Mouse (Mus musculus) liver, embryonic 14.5 days (tissue): ENCODE results near the gene Ikbkg. TPM values are rescaled to one million over a fixed set of nuclear protein-coding genes. Genes with fewer than 3 reads are reported as not detected.
A peak's percentile ranks its signal among the peaks of the same experiment; 100 is the strongest.

ENCODE experiments used
- ATAC-seq: fragments of 200-750 bp; cut with Nextera tagmentation; 2 replicates; pipeline ENCODE4 v1.8.0; 2017; ENCODE audit warnings: moderate number of reproducible peaks, mild to moderate bottlenecking, moderate library complexity; ENCODE audit not compliant: insufficient read depth
- DNase-seq, 3 experiments: peaks; one replicate each; pipeline ENCODE4 v3.0.0-alpha.2; 2012 to 2013; ENCODE audit warnings: low read depth in 3 of 3, low spot score in 3 of 3
- H3K27ac ChIP-seq: fragments of 300-500 bp; sonication (generic); 2 replicates; pipeline ENCODE4 v1.5.1; 2014; ENCODE audit warnings: moderate library complexity, mild to moderate bottlenecking, control low read depth, inconsistent platforms
- H3K27me3 ChIP-seq: fragments of 300-500 bp; sonication (generic); 2 replicates; pipeline ENCODE4 v1.6.1; 2014; ENCODE audit warnings: mild to moderate bottlenecking, low read length, moderate library complexity; ENCODE audit not compliant: control insufficient read depth, insufficient read depth
- H3K36me3 ChIP-seq: fragments of 300-500 bp; sonication (generic); replicated peaks from 2 replicates; pipeline ENCODE4 v1.6.1; 2014; ENCODE audit warnings: low read depth; ENCODE audit not compliant: control insufficient read depth, insufficient read depth
- H3K4me1 ChIP-seq, 2 experiments: fragments of 200-500 bp in 1 of 2; fragments of 300-500 bp in 1 of 2; sonication (generic) in 1 of 2; replicated peaks; 2 replicates each; pipeline ENCODE4 v1.6.1; 2012 to 2014; ENCODE audit warnings: antibody characterized with exemption in 1 of 2, inconsistent platforms in 1 of 2, low read length in 1 of 2; ENCODE audit not compliant: control insufficient read depth in 2 of 2, insufficient read depth in 2 of 2
- H3K4me2 ChIP-seq: fragments of 300-500 bp; sonication (generic); 2 replicates; pipeline ENCODE4 v1.6.1; 2014; ENCODE audit warnings: low read depth, mild to moderate bottlenecking, control low read depth, moderate library complexity
- H3K4me3 ChIP-seq, 2 experiments: fragments of 200-500 bp in 1 of 2; fragments of 300-500 bp in 1 of 2; sonication (generic) in 1 of 2; 2 replicates each; pipeline ENCODE4 v1.5.1; 2012 to 2014; ENCODE audit warnings: low read depth in 2 of 2, low read length in 2 of 2, mild to moderate bottlenecking in 2 of 2, control low read depth in 1 of 2, inconsistent platforms in 1 of 2, moderate library complexity in 1 of 2; ENCODE audit not compliant: insufficient read depth in 1 of 2
- H3K9ac ChIP-seq: fragments of 300-500 bp; sonication (generic); replicated peaks from 2 replicates; pipeline ENCODE4 v1.6.1; 2014; ENCODE audit warnings: mild to moderate bottlenecking, control low read depth, moderate library complexity
- H3K9me3 ChIP-seq: fragments of 300-500 bp; sonication (generic); 2 replicates; pipeline ENCODE4 v1.6.1; 2016; ENCODE audit warnings: low read length, mixed read lengths; ENCODE audit not compliant: control insufficient read depth
- CTCF ChIP-seq: IDR thresholded peaks from 2 replicates; pipeline ENCODE4 v1.5.1; 2016; ENCODE audit warnings: antibody characterized with exemption, low read depth, control low read depth
- EP300 ChIP-seq: IDR thresholded peaks from 2 replicates; pipeline ENCODE4 v1.6.1; 2016; ENCODE audit warnings: antibody characterized with exemption, low read depth
- WGBS: fragments of 180-500 bp; shearing (Covaris S2); extraction: QIAGEN DNeasy Blood & Tissue Kit; methylation state at CpG from one replicate; pipeline ENCODE4 v1.1.7; 2014; ENCODE audit not compliant: insufficient replicate concordance; 5-methylcytosine and 5-hydroxymethylcytosine counted together
- polyA plus RNA-seq, 2 experiments: library from polyadenylated mRNA; depleted of rRNA in 1 of 2; stranded (reverse) in 1 of 2; unstranded in 1 of 2; fragments of >200 nt; fragmentation: Nextera tagmentation in 1 of 2; extraction: Ambion mirVana in 1 of 2; gene quantifications; 2 replicates each; pipeline versions ENCODE4 v1.2.1 to v1.2.3; 2012 to 2014

Ikbkg gene
- polyA plus RNA-seq, 2 experiments, result 13.2 to 18.5 TPM

DNA sequence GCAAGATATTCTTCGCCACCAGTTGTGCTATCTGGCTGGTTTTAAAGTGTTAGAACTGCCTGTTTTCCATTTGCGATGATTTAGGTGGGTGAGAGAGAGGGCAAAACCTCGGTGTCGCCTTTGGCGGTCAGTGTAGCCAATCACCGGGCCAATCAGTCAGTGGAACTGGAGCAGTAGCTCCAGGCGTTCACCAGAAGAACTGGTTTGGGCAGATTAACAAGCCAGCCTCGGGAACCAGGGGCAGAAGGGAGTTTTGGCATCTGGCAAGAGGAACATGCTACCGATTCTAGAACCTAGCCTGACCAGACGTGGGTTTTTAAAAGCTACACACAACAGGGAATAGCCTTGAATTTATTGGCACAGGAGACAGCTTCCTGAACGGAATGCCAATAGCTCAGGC, 33.9 kb upstream of the Ikbkg start:
- Histone ChIP-seq H3K27ac (no peak overlapping the region), H3K4me2 (no peak overlapping the region), H3K4me3 (no peak overlapping the region), H3K36me3 (no peaks in the 10 kb centered on the region), H3K4me1 (no peaks in the 10 kb centered on the region), H3K27me3 (no peaks in the 10 kb centered on the region), H3K9me3 (no peaks in the 10 kb centered on the region), H3K9ac (no peak overlapping the region)
- ATAC-seq (no peak), DNase-seq (no peak)
- TF ChIP-seq EP300 (no peak), CTCF (no peak)
- WGBS, result 36% methylated on average over 11 of the region's 11 CpGs

- no peak for TF ChIP-seq EP300
- no peak for TF ChIP-seq CTCF
- Histone ChIP-seq H3K27ac (no peak overlapping the region), H3K4me1 (peaks cover 3 to 12% of the 10 kb centered on the region in 2 experiments; a peak in 3 of 4 replicates), H3K4me2 (peak overlapping the region; percentile 71), H3K9ac (peak overlapping the region; percentile 86), H3K36me3 (no peaks in the 10 kb centered on the region), H3K4me3 (peak overlapping the region; percentile 72 to 87), H3K27me3 (no peaks in the 10 kb centered on the region), H3K9me3 (no peaks in the 10 kb centered on the region)
- WGBS, result 49% methylated on average over 10 of the region's 10 CpGs
- ATAC-seq (no peak), DNase-seq (no peak)
Observed at GRCm38 (mm10) chrX:74367512-74367911, 25.6 kb upstream of the Ikbkg start.

DNA sequence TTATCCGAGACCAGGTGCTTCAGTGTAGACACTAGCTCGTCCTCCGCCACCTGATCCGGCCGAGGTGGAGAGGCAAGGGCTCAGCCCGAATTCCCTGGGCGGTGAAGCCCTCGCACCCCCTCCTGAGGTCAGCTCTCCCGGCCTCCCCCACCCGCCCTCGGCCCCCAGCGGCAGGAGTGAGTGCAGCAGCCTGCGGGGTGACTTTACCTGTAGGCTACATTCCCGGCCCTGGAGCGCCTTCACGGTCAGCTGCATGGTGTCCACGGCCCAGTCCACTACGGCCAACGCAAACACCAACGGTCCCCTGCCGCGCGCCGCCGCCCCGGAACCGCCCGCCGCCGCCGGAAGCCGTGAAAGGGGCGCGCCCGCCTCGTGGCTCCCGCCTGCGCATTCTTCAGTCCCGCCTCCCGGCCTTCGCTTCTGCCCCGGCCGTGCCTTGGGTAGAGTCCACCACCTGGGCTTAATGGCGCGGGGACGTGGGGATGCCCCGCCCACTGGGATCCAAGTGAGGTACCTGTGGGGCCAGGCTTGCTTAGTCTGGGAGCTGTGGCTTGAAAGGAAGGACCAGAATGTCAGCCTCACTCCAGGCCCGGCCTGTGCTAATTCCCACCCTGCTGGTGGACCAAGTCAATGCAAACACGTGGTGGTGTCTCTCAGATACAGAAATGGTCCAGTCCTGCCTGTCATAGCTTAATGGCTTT, 24.7 kb upstream of the Ikbkg start:
- no peaks in the 10 kb centered on the region for H3K9me3 ChIP-seq
- peaks cover 3 to 16% of the 10 kb centered on the region in 2 experiments; a peak in 3 of 4 replicates for H3K4me1 ChIP-seq
- peak in 1 of 3 experiments; percentile 37 for DNase-seq
- H3K36me3 ChIP-seq, result no peaks in the 10 kb centered on the region
- no peaks in the 10 kb centered on the region for H3K27me3 ChIP-seq
- peak overlapping the region; percentile 27 for H3K27ac ChIP-seq
- ATAC-seq, result peak; percentile 75
- peak overlapping the region; percentile 72 to 87 for H3K4me3 ChIP-seq
- 11% methylated on average over 49 of the region's 49 CpGs for WGBS
- H3K4me2 ChIP-seq, result peak overlapping the region; percentile 71
- no peak for TF ChIP-seq EP300
- peak; percentile 29; the same call in 1 of the 2 replicates for TF ChIP-seq CTCF
- peak overlapping the region; percentile 86 for H3K9ac ChIP-seq

- Histone ChIP-seq H3K4me1 (peaks cover 3 to 16% of the 10 kb centered on the region in 2 experiments; a peak in 3 of 4 replicates), H3K27ac (no peak within 1 kb of the TSS), H3K9ac (peak within 1 kb of the TSS; percentile 69), H3K9me3 (no peaks in the 10 kb centered on the region), H3K27me3 (no peaks in the 10 kb centered on the region), H3K4me2 (peak within 1 kb of the TSS; percentile 75), H3K4me3 (peak within 1 kb of the TSS; percentile 56 to 58), H3K36me3 (no peaks in the 10 kb centered on the region)
- ATAC-seq (peak; percentile 89), DNase-seq (peak; percentile 77 to 79 (median 79))
- WGBS, result 13% methylated on average over 32 of the region's 32 CpGs
- TF ChIP-seq EP300 (no peak), CTCF (0 out of 2 replicates have a peak, but pooled peaks have one; percentile 19)
Observed at GRCm38 (mm10) chrX:74372888-74373549, 20.1 kb upstream of the Ikbkg start, which contains the start of the genes Ubl4a and Slc10a3. TSS of gene Ubl4a (minus strand) at chrX:74373218. TSS of gene Slc10a3 (minus strand) at chrX:74373349.

GRCm38 (mm10) chrX:74384451-74384850, 8.6 kb upstream of the Ikbkg start:
- WGBS, result 30% methylated on average over 2 of the region's 2 CpGs
- DNase-seq (peak in 2 of 3 experiments; percentile 35 to 39), ATAC-seq (peak; percentile 86)

More at GRCm38 (mm10) chrX:74384451-74384850, 8.6 kb upstream of the Ikbkg start:
- no peak overlapping the region for H3K4me2 ChIP-seq
- no peak overlapping the region for H3K9ac ChIP-seq
- no peak overlapping the region for H3K4me3 ChIP-seq
- H3K9me3 ChIP-seq, result no peaks in the 10 kb centered on the region
- no peak overlapping the region for H3K27ac ChIP-seq
- no peaks in the 10 kb centered on the region for H3K27me3 ChIP-seq
- no peak for TF ChIP-seq CTCF
- peak; percentile 69 for TF ChIP-seq EP300
- H3K4me1 ChIP-seq, result peaks cover 11 to 29% of the 10 kb centered on the region in 2 experiments; a peak in 3 of 4 replicates
- H3K36me3 ChIP-seq, result no peaks in the 10 kb centered on the region
